Mouse (Mus musculus) monocyte, adult 5-6 weeks (primary cell): Measurements from ENCODE around the gene Smagp. TPM values are rescaled to one million over a fixed set of nuclear protein-coding genes. Genes with fewer than 3 reads are reported as not detected.

Experiments used
- ATAC-seq: fragments of 153-309, 156-312 bp; replicated peaks from 2 replicates; pipeline ENCODE4 v1.8.0; 2017; ENCODE audit warnings: mild to moderate bottlenecking; ENCODE audit not compliant: low TSS enrichment, insufficient number of reproducible peaks, severe bottlenecking, poor library complexity, low FRiP score
- total RNA-seq: library from RNA; stranded (forward); fragments of 200-1000, 200-491, 200-594 nt; gene quantifications from 3 replicates; pipeline ENCODE4 v1.2.3, GENCODE M21; 2017

Smagp gene
- total RNA-seq, 1 experiment from 2014 or later = 17.2 TPM

GRCm38 (mm10) chr15:100601669-100602068, 35.1 kb downstream of the Smagp start:
- no peak for ATAC-seq

GRCm38 (mm10) chr15:100600696-100601272, 36.0 kb downstream of the Smagp start:
- no peak for ATAC-seq

- peak; percentile 54 for ATAC-seq
Measured at GRCm38 (mm10) chr15:100600047-100600695, 36.6 kb downstream of the Smagp start.

GRCm38 (mm10) chr15:100599276-100600046, 37.3 kb downstream of the Smagp start, which contains the start of gene Pou6f1:
Gene Pou6f1 (minus strand): TSS chr15:100599984.
- no peak for ATAC-seq

- ATAC-seq = no peak
Measured at GRCm38 (mm10) chr15:100598883-100599275, 37.9 kb downstream of the Smagp start.

- no peak for ATAC-seq
Measured at GRCm38 (mm10) chr15:100598287-100598882, 38.4 kb downstream of the Smagp start.

- no peak for ATAC-seq
Measured at GRCm38 (mm10) chr15:100592817-100593216, 43.9 kb downstream of the Smagp start.

GRCm38 (mm10) chr15:100590436-100590835, 46.3 kb downstream of the Smagp start:
- ATAC-seq = no peak

GRCm38 (mm10) chr15:100588297-100588696, 48.4 kb downstream of the Smagp start:
- ATAC-seq = no peak

- no peak for ATAC-seq
Measured at GRCm38 (mm10) chr15:100587166-100587565, 49.6 kb downstream of the Smagp start.

GRCm38 (mm10) chr15:100585931-100586330, 50.8 kb downstream of the Smagp start:
- no peak for ATAC-seq

- ATAC-seq = no peak
Measured at GRCm38 (mm10) chr15:100580108-100580507, 56.6 kb downstream of the Smagp start.

- ATAC-seq = no peak
Measured at GRCm38 (mm10) chr15:100577972-100578371, 58.8 kb downstream of the Smagp start.

- no peak for ATAC-seq
Measured at GRCm38 (mm10) chr15:100576810-100577209, 59.9 kb downstream of the Smagp start.

- no peak for ATAC-seq
Measured at GRCm38 (mm10) chr15:100576392-100576791, 60.3 kb downstream of the Smagp start.

GRCm38 (mm10) chr15:100575366-100575765, 61.4 kb downstream of the Smagp start:
- ATAC-seq = no peak

- no peak for ATAC-seq
Measured at GRCm38 (mm10) chr15:100574378-100574777, 62.4 kb downstream of the Smagp start.

GRCm38 (mm10) chr15:100573946-100574345, 62.8 kb downstream of the Smagp start:
- no peak for ATAC-seq
